Mouse (Mus musculus) cerebellum, postnatal 14 days (tissue): ENCODE measurements around the gene Nxn.
A peak's percentile ranks its signal among the peaks of the same experiment; 100 is the strongest.

ENCODE experiments used
- DNase-seq, 2 experiments: peaks; one replicate each; pipeline ENCODE4 v3.0.0; 2021; ENCODE audit warnings: mixed read lengths in 2 of 2

The Nxn gene

DNA sequence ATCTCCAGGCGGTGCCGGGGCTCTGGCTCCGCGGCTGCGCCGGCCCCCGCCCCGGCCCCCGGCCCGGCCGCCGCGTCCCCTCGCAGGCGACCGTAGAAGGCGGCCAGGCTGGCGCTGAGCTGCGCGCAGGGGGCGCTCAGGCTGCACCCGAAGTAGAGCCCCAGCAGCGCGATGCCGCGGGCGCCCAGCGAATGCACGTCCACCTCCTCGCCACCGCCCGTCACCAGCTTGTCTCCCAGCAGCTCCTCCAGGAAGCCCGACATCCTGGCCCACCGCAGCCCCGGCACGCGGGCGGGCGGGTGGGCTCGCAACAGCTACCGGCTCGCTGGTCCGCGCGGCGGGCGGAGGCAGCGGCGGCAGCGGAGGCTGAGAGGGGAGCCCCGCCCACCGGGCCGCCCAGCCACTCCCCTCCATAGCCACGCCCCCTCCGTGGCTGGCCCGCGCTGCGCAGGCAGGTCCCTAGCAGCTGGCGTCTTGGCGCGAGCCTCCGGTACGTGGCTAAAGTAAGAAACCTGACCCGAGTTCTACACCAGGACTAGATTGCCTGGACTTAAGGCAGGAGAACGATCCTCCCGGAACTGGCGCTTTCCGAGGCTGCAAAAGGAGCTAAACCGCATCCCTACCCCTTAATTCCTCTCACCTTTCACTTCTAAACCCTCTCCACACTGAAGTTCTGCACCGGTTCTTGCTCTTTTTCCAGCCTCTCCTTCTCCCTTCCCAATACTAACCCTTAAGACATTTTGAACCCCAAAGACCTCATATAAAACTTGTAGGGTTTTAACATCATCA, at the start of gene Nxn:
TSS of gene Nxn (minus strand) at position 343 of the 789 bp plus-strand sequence.
- DNase-seq: peak; percentile 92 to 94

DNA sequence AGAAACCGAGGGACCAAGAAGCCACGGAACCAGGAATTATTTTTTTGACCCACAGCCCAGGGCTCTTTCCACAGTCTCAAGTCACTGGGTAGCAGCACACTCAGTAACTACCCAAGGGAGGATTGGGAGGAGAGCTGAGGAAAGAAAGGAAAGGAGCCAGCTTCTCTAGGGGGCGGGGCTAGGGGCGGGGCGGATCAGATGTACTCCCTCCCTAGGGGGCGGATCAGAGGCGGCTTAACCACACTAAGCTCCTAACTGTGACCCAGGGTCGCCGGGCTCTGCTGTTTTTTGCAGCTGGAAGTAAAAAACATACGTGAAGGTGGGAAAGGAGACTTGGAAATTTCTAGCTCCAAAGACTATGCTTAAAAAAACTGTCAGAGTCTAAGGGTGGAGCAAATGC, 47.3 kb upstream of the Nxn start:
- DNase-seq: no peak

DNA sequence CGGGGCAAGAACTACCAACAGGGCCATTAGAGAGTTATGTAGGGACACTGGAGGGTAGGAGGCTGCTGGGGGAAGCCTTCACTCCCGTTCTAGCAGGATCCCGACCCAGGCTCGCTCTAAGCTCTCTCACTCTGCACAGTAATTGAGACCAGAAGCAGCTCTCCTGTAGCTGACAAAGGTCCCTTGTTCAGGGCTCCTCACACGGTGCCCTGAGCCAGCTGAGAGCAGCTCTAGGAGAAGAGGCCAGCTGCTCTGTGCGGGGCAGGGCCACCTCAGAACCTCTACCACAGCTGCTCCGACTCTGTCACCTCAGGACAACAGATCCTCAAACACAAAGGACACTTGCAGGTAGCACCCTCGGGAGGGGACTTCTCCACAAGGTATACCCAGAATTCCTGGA, 46.5 kb upstream of the Nxn start:
- DNase-seq: no peak

DNA sequence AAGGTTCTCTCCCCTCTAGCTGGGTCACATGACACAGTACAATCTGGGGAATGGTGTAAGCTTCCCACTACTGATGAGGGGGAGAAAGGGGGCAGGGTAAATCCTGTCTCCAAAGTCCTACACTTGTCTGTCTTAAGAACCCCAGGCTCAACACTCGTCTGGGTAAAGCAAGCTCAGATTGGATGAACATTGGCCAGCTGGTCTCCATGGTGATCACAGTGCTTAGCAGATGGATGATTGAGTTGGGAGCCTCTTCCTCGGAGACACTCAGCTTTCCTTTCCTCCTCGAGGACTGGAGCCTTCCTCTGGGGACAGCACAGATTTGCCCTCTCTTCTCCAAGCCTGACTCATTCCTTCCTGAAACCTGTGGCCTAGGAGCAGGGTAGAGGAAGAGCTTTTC, 40.7 kb upstream of the Nxn start:
- peak in 1 of 2 experiments; percentile 54 for DNase-seq

DNA sequence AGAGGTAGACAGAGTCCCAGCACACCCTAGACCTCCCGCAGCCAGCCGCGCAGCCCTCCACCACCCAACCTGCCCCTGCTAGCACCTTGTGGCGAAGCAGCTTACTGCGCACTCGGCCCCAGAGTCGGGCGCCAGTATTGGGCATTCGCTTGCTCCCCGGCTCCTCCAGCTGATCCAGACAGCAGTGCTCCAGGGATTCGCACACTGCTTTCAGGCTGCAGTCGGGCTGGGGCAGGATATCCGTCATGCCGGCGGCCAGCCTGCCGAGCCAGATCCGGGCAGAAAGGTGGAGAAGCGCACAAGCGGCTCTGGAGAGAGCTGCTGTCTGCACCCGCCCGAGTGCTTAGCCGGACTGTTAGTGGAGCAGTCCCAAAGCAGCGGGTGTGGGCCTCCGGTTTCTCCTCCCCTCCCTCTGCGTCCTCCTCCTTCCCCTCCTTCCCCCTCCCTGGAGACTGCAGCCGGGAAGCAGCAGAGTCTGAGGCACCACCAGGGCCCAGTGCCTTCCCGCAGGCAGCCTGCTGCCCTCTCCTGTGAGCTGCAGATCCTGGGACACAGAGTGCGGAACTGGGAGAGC, 38.0 kb upstream of the Nxn start:
- DNase-seq: peak; percentile 33 to 40

DNA sequence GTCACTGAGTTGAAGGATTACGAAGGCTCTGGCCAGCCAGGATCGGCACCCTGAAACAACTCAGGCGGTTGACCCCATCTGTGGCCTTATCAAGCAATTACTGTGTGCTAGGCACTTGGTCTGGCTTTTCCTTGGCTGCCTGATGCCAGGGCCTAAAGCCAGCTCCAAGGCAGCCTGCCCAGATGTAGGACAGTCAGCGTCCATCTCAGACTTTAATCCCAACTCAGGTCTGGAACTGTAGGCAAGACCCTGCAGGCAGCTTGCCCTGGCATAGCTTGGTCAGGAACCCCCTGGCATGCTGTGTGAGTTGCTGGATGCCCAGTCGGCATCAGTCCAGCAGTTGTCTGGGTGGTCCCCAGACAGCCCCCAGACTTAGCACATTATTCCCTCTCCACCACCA, 37.1 kb upstream of the Nxn start:
- DNase-seq: peak; percentile 60 to 62

DNA sequence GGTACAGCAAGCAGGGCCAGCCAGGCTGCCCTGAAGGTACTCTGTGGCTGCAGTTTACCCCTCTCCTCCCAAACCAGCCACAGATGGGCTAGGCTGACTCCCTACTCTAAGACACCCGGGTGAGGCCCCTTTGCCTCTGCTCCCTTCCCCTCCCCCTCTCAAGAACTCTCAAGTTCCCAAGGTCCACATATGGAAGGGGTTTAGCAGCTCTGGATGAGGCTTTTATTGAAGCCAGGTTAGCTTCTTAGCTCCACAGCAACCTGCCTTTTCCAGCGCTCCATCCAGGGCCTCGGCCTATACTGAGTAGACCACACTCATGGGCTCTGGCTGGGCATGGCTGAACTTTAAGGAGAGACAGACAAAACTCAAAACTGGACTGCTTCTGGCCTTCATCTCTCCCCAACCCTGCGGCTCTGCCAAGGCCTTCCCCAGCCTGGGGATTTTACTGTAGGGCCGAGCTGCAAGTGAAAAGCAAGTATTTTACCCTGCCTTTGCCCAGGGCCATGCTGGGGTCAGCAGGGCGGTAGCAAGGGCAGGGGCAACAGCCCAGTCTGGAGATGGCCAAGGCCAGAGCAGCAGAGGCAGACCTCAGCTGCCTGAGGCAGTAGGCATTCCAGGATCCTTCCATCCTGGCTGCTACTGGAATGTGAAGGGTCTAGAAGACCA, 31.2 kb upstream of the Nxn start:
- no peak for DNase-seq

DNA sequence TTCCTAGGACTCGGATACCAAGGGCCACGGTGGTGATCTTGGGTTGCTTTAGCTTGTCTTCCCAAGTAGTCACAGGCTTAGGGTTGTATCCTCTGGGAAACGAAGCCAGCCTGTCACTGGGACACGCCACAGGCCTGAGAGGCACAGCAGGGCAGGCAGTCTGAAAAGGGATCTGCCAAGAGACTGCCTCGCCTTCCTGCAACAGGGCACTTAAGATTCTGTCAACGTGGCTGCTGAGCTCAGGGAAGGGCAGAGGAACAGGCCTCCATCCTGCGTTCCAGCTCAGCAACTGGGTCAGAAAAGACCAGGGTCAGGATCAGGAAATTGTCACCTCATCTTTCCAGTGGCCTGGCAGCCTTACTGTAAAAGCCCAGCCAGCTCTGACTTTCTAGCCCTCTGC, 30.6 kb upstream of the Nxn start:
- DNase-seq: peak in 1 of 2 experiments; percentile 19

DNA sequence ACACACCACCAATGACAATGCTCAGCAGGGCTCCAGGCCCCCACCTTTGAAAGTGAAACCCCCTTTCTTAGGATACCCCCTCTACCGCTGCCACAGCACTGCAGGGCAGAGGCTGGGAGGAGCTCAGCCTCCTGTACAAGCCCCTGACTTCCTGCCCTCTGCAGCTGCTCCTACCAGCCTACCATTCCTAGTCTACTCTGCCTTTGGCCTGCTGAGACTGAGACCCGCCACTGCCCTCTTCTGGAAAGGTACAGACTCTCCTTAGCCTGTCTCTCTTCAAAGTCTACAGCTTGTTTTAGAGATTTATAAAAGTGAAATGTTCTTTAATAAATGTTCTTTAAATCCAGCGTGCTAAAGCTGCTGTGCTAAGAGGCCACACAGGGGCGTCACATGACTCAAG, 30.1 kb upstream of the Nxn start:
- peak in 1 of 2 experiments; percentile 25 for DNase-seq

DNA sequence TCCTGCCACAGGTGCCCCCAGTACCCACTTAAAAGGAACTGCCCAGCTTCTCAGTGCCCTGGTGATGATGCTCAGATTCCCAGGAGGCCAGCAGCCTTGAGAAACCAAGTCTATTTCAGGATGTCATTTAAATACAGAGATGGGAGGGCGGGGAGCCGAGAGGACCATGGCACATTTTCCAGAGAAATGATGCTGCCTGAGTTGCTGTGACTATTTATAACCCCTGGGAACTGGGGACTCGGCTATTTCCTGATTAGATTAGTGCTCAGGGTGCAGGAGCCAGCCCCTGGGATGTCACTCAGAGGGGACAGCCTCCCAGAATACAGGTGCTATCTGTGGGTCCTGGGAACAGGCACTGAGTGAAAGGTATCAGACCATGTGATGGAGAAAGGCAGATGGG, 28.8 kb upstream of the Nxn start:
- no peak for DNase-seq

DNA sequence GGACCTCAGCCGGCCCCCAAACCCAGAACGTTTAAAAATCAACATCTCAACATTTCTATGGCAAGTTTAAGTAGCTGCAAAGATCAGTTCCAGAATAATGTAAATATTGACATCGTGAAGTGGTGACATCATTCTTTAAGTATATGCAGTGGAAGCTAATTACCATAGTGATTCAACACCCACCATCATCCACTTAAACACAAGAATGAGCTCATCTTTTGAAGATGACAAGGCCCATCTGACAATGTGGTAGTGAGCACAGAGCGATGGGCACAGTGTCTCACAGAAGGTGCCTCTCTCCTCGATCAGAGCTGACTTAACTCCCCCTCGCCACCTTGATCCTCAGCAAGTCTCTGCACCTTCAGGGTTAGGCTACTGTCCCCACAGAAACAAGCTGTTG, 26.8 kb upstream of the Nxn start:
- no peak for DNase-seq

DNA sequence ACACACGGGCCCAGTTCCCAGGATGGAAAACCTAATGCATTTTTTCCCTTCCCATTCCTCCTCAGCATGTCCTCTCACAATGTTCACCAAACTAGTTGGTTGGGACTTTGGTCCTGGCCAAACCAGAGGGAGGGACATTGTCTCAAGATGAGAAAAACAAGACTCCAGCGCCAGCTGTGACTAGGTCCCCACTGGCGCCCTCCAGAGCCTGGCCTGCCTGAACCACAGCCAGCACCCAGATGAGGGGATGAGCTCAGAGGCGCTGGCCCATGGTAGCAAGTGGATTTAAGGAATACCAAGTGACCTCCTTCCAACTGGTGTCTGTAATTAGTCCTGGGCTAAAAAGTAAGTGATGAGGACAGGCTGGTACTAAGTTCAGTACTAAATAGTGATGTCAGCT, 22.0 kb upstream of the Nxn start:
- no peak for DNase-seq

DNA sequence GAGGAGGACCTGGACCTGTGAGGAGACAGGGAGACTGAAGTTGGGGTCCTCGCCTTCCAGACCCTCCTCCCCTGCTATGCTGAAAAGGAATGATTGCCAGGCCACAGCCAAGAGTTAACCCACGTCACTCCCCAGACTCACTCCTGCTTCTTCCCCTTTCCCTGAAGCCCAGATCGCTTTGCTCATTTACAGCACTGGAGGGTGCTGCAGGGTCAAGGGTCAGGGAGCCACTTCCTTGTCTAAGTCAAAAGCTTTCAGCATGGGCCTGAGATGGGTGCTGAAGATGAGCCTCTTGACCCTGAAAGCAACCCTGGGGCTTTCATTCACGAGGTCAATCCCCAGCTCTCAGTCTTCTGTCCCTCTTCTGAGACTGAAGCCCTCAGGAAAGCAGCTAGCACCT, 20.2 kb upstream of the Nxn start:
- peak in 1 of 2 experiments; percentile 50 for DNase-seq

DNA sequence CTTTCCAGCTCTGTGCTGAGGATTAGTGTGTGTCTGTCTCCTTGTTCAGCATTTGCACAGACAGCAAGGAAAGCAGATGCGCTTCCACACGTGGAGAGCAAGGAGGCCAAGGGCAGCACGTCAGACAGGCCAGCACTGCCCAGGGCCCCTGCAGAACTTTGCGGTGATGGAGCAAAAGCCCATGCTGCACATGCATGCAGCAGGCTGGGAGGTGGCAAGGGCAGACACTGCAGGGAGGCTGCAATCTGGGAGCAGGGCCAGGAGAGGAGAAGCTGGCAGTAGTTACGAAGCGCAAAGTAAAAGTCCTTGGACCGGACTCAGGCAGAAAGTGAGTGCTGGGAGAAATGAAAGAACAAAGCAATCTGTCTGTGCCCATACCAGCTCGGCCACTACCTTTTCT, 19.5 kb upstream of the Nxn start:
- peak; percentile 79 to 81 for DNase-seq

DNA sequence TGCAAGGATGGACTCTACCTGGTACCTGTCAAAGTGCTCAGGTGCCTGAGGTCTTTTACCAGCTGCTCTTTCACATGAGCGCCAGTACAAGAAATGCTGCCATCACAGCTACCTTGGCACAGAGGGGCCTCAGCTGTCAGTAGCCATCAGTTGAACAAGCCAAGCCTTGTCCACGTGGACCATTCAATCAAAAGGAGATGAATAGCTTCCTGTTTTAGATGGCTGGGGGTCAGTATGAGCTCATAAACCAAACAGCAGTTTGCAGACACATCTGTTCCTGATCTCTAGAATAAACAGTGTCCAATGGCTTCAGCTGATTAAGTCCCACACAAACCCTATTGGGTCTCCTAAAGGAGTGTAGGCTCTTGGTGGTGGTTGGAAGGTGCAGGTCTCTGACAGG, 17.0 kb upstream of the Nxn start:
- no peak for DNase-seq

DNA sequence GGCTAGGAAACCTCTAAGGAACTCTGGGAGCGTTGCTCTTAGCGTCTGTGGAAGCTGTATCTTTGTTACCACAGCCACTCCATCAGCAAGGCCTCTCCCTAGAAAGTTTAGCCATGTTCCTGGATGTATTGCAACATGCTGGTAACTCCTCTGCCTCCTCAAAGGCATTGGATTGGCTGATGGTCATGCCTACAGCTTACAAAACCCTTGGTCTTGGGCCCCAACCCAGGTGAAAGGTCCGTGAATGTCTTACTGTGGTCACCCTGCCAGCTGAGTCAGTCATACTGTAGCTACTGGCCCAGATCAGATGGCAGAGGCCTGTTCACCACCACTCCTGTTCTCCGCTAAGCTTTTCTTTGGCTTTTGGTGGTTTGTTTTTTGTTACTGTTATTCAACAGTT, 16.1 kb upstream of the Nxn start:
- no peak for DNase-seq

DNA sequence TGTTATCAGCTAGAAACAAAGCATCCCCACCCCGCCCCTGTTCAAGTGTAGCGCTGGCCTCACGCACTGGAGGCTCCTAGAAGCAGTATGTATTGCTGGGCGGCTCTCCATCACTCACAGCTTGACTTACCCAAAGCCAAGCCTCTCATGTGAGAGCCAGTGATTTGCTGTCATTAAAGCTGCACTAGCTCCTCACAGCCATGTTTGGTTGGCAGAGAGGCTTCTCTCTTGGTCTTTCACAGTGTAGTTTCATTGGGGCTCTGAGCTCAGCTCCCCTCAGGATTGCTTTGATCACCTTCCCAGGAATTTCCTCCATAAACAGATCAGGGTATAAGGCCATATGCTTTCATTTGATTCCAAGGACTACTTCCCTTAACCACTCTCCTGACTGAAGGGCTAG, 14.3 kb upstream of the Nxn start:
- peak; percentile 62 to 66 for DNase-seq

DNA sequence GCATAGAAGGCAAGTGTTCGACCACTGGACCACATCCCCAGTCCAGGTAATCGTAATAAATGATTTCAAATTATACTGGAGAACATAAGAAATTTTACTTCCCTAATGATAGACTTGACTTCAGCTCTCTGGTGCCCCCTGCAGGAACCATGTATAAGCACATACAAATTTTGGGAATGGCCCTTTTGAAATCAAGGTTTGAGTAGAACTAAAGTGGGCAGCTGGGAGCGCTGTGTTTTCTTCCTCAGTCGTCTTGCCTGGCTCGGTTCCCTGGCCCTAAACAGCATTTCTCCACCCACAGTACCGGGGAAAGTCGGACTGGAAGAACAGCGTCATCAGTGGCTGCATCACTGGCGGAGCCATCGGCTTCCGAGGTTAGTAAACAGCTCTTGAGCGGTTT, 11.9 kb upstream of the Nxn start:
- peak; percentile 77 to 84 for DNase-seq

DNA sequence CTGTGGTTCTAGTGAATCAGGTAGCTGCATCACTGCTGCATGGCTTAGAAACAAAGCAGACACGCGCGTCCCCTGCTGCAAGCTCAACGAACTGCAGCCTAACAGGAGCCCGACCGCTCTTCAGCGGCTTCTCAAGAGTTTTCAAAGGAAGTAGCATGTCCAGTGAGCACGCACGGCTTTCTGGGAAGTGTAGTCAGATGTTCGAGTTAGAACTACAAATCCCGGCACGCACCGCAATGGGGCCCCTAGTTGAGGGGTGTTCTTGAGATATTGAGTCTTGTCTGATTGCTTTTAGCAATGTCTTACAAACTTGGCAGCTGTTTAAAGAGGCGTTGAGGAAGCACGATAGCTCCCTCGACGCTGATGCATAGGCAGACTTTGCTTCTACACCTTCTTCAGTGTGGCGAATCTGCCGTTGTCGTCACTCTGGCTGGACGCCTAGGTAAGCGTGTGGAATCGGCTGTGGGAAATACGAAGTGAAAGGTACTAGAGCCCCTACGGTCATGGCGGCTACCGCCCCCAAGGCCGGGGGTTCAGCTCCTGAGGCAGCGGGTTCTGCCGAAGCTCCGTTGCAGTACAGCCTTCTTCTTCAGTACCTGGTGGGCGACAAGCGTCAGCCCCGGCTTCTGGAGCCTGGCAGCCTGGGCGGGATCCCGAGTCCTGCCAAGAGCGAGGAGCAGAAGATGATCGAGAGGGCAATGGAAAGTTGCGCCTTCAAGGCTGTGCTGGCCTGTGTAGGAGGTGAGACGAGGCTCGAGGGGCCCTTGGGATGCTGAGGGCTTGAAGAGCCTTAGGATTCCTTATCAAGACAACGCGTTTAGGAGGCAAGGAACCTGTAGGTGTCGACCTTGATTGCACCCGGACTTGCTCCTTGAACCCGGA, 8.0 kb upstream of the Nxn start, which contains the start of gene Timm22:
TSS of gene Timm22 (plus strand) at position 251 of the 882 bp plus-strand sequence.
- DNase-seq: peak; percentile 99

DNA sequence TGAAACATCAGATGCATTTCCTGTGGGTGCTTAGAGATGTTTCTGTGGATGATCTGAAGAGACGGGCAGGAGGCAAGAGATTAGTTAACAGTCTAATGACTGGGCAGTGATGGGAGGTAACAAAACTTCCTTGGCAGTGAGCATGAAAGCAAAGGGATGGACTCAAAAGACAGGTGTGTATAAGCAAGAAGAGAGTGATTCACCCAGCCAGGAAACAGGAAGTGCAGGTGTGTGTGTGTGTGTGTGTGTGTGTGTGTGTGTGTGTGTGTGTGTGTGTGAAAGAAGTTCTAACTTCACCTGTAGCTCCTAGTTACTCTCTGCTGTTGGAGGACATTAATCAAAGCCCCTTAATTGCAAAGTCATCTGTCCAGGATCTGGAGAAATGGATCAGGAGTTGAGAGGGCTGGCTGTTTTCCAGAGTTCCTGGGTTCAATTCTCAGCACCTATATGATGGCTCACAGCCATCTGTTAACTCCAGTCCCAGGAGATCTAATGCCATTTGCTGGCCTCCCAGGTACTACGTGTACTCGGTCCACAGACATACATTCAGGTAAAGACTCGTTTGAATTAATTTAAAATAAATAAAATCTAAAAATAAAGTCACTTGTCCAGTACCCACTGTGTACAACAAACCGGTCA, 6.8 kb upstream of the Nxn start:
- no peak for DNase-seq

DNA sequence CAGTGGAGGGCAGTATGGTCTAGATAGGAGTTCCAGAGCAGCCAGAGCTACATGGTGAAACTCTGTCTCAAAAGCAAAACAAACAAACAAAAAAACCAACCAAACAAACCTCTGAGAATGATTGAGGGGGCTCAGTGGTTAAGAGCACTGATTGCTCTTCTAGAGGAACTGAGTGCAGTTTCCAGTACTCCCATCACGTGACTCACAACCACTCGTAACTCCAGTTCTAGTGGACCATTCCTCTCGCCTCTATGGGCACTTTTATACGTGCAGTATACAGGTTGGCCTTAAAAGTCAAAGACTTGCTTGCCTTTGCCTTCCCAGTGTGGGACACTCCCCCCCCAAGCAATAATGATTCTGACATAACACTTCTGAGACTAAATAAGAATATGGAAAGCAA, 6.2 kb upstream of the Nxn start:
- no peak for DNase-seq

DNA sequence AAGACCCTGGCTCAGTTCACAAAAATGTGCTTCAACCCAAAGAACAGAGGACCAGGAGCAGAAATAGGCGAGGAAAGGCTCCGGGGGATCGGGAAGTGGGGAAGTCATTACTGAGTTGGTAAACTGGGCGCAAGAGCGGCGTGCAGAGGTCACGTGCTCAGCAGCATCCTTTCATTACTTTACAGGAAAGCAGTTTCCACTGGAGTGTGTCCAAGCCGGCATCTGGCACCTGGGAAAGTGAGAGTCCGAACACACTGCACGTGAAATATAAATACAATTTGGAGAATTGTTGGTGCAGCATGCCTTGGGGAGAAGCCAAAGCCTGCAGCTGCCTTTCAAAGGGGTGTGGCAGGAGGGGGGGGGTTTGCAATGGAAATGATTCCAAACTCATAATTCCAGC, 2.5 kb upstream of the Nxn start:
- peak in 1 of 2 experiments; percentile 40 for DNase-seq
